Mouse (Mus musculus) heart, adult 2 months (tissue): ENCODE measurements around the gene Tcf12.

ENCODE experiments used
- EP300 ChIP-seq: fragments of 200-500 bp; IDR thresholded peaks from 2 replicates; pipeline ENCODE4 v1.6.1; 2011; ENCODE audit warnings: low read depth, low read length, control low read depth; ENCODE audit not compliant: insufficient read depth
- POLR2A ChIP-seq: fragments of 200-500 bp; IDR thresholded peaks from 2 replicates; pipeline ENCODE4 v1.6.1; 2011; ENCODE audit warnings: mild to moderate bottlenecking, low read depth, low read length, control low read depth; ENCODE audit not compliant: insufficient read depth

- TF ChIP-seq POLR2A (no peak), EP300 (no peak)
These were observed 120.5 kb downstream of the Tcf12 start for GRCm38 (mm10) chr9:71991147-71991546.
